Comparison of ENCODE assay signal across 8 mouse cellular contexts in the genomic region with DNA sequence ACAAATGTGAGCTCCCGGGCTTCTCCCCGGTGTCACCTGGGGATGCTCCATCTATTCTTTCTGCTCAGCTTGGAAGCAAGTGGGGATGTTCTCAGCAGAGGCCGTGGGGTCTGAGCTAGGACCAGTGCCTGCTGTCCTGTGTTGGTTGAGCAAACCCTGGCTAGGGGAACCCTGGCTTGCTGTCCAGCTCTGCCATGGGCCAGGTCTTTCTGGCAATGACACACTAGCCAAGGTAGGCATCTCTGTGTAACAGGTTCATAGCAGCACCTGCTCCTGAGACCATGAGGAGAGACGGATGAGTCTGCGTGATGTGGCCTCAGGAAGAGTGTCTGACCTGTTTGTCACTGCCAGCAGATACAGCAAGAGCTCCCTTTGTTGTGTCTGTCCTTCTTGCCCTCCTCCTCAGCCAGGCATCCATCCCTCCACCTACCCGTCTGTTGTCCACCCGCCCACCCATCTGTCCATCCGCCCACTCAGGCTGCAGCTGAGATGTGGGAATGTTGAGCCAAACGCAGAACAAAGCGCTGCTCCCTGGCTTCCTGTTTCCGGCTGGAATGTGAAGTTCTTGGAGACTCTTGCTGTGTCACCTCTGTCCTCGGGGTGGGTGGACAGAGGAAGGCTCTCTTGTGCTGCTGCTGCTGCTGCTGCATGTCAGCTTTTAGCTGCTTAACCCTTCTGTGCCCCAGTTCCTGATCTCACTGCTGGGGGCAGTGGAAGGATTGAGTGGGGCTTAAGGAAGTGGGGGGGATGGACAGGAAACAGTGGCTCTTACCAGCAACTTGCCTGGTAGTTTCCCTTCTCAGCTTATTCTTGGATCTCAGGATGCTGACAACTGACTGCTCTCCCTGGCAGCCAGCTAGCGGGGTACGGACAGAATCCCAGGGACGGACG.
DNase-seq lines count a peak whose midpoint lies in the region; ATAC-seq lines count a peak whose summit lies in the region.

No protein-coding gene starts in this region.

- ATAC-seq in kidney, embryonic 16.5 days (ENCODE audit: low FRiP score, low TSS enrichment) = no peak
- no peak for ATAC-seq in heart, embryonic 11.5 days (replicated peaks; ENCODE audit: insufficient number of reproducible peaks, low FRiP score, low TSS enrichment)
- ATAC-seq in midbrain, embryonic 14.5 days (ENCODE audit: low FRiP score, low TSS enrichment) = no peak

- no peaks in the 10 kb centered on the region for H3K36me3 ChIP-seq in kidney, embryonic 16.5 days (ENCODE audit: insufficient read depth, low read length)
- no peaks in the 10 kb centered on the region for H3K36me3 ChIP-seq in heart, embryonic 11.5 days (ENCODE audit: control insufficient read depth, insufficient read depth, low read length)
- H3K36me3 ChIP-seq in limb, embryonic 10.5 days = peaks cover 36% of the 10 kb centered on the region
- no peaks in the 10 kb centered on the region for H3K36me3 ChIP-seq in midbrain, embryonic 14.5 days (ENCODE audit: control insufficient read depth, insufficient read depth, low read length)

- H3K4me2 ChIP-seq in kidney, embryonic 16.5 days (replicated peaks; ENCODE audit: low read depth, low read length) = peak overlapping the region; percentile 46
- peak overlapping the region; percentile 63 for H3K4me2 ChIP-seq in heart, embryonic 11.5 days
- peak overlapping the region; percentile 23 for H3K4me2 ChIP-seq in midbrain, embryonic 14.5 days (ENCODE audit: low read length)

- H3K4me3 ChIP-seq in kidney, embryonic 16.5 days (ENCODE audit: low read length) = 0 out of 2 replicates have a peak overlapping the region, but pooled peaks have one; percentile 11
- H3K4me3 ChIP-seq in heart, embryonic 11.5 days (ENCODE audit: low read depth, low read length) = peak overlapping the region; percentile 3
- peak overlapping the region; percentile 35 for H3K4me3 ChIP-seq in limb, embryonic 10.5 days
- no peak overlapping the region for H3K4me3 ChIP-seq in midbrain, embryonic 14.5 days (replicated peaks; ENCODE audit: low read depth, low read length)

- H3K27me3 ChIP-seq in kidney, embryonic 16.5 days (ENCODE audit: insufficient read depth, low read length) = no peaks in the 10 kb centered on the region
- no peaks in the 10 kb centered on the region for H3K27me3 ChIP-seq in heart, embryonic 11.5 days (ENCODE audit: control insufficient read depth, insufficient read depth, low read length)
- no peaks in the 10 kb centered on the region for H3K27me3 ChIP-seq in limb, embryonic 10.5 days (ENCODE audit: low read depth, poor library complexity, severe bottlenecking)
- H3K27me3 ChIP-seq in midbrain, embryonic 14.5 days (ENCODE audit: control insufficient read depth, insufficient read depth, low read length) = no peaks in the 10 kb centered on the region

- no peaks in the 10 kb centered on the region for H3K9me3 ChIP-seq in kidney, embryonic 16.5 days (ENCODE audit: low read length)
- H3K9me3 ChIP-seq in heart, embryonic 11.5 days (replicated peaks; ENCODE audit: control insufficient read depth, low read length) = no peaks in the 10 kb centered on the region
- no peaks in the 10 kb centered on the region for H3K9me3 ChIP-seq in limb, embryonic 10.5 days (replicated peaks)
- no peaks in the 10 kb centered on the region for H3K9me3 ChIP-seq in midbrain, embryonic 14.5 days (ENCODE audit: control insufficient read depth, low read length)

- peaks cover 90% of the 10 kb centered on the region for H3K4me1 ChIP-seq in kidney, embryonic 16.5 days (ENCODE audit: insufficient read depth, low read length)
- peaks cover 85% of the 10 kb centered on the region for H3K4me1 ChIP-seq in heart, embryonic 11.5 days (ENCODE audit: control insufficient read depth, insufficient read depth, low read length)
- H3K4me1 ChIP-seq in limb, embryonic 10.5 days = peaks cover 99% of the 10 kb centered on the region
- peaks cover 32% of the 10 kb centered on the region for H3K4me1 ChIP-seq in midbrain, embryonic 14.5 days (ENCODE audit: control insufficient read depth, insufficient read depth, low read length)

- WGBS in kidney, embryonic 16.5 days = 29% methylated on average over 16 of the region's 16 CpGs
- 29% methylated on average over 16 of the region's 16 CpGs for WGBS in heart, embryonic 11.5 days (ENCODE audit: insufficient replicate concordance)
- 43% methylated on average over 16 of the region's 16 CpGs for WGBS in limb, embryonic 10.5 days
- WGBS in midbrain, embryonic 14.5 days = 52% methylated on average over 16 of the region's 16 CpGs

- peak overlapping the region; percentile 93 for H3K27ac ChIP-seq in kidney, embryonic 16.5 days (ENCODE audit: low read length)
- H3K27ac ChIP-seq in heart, embryonic 11.5 days (ENCODE audit: low read depth, low read length) = peak overlapping the region; percentile 92
- peak overlapping the region; percentile 85 for H3K27ac ChIP-seq in limb, embryonic 10.5 days
- H3K27ac ChIP-seq in midbrain, embryonic 14.5 days (replicated peaks; ENCODE audit: low read depth, low read length) = peak overlapping the region; percentile 67

- DNase-seq in kidney, adult 18-20 months = no peak
- peak; percentile 28 for DNase-seq in cerebellum, adult 9-10 months
- DNase-seq in limb, embryonic 10.5 days (ENCODE audit: low spot score) = peak; percentile 48
- no peak for DNase-seq in midbrain, embryonic 14.5 days
- DNase-seq in urinary bladder, postnatal 25 days (ENCODE audit: low spot score) = no peak
- DNase-seq in urinary bladder, postnatal 10 days (ENCODE audit: low spot score) = no peak

- H3K9ac ChIP-seq in kidney, embryonic 16.5 days (replicated peaks; ENCODE audit: low read length) = peak overlapping the region; percentile 59
- peak overlapping the region; percentile 63 for H3K9ac ChIP-seq in heart, embryonic 11.5 days (ENCODE audit: low read depth, low read length)
- H3K9ac ChIP-seq in midbrain, embryonic 14.5 days (replicated peaks; ENCODE audit: low read length) = peak overlapping the region; percentile 4; the same call in 1 of the 2 replicates

Comparison
In these comparisons a context has a peak if more than half of its experiments do, and no peak if none do; other contexts are left out.
1. H3K9ac ChIP-seq: peak in every context shown above with its lines; median percentile 63 in heart, embryonic 11.5 days; 59 in kidney, embryonic 16.5 days; 4 in midbrain, embryonic 14.5 days.
2. DNase-seq: peak in cerebellum, adult 9-10 months (single experiment) and limb, embryonic 10.5 days (single experiment); none in kidney, adult 18-20 months (single experiment), midbrain, embryonic 14.5 days (single experiment), urinary bladder, postnatal 25 days (single experiment) and urinary bladder, postnatal 10 days (single experiment).
3. Peak in every context shown above with its lines, with median percentiles within 50 percentile points of each other: H3K27ac ChIP-seq and H3K4me2 ChIP-seq.